Mouse (Mus musculus) heart, adult 2 months (tissue): ENCODE measurements at regions not wholly inside any gene's neighbourhood (a gene's known extent, or its start where the extent isn't known, plus 50 kb on each side); places are given as distances from the start of the nearest gene placed in this dataset.

Experiments used
- CTCF ChIP-seq: fragments of 200-600 bp; IDR thresholded peaks from 2 replicates; pipeline ENCODE4 v1.8.1; 2022; ENCODE audit warnings: antibody characterized with exemption, mild to moderate bottlenecking, moderate library complexity
- EP300 ChIP-seq: fragments of 200-500 bp; IDR thresholded peaks from 2 replicates; pipeline ENCODE4 v1.6.1; 2011; ENCODE audit warnings: low read depth, low read length, control low read depth; ENCODE audit not compliant: insufficient read depth
- POLR2A ChIP-seq: fragments of 200-500 bp; IDR thresholded peaks from 2 replicates; pipeline ENCODE4 v1.6.1; 2011; ENCODE audit warnings: mild to moderate bottlenecking, low read depth, low read length, control low read depth; ENCODE audit not compliant: insufficient read depth

DNA sequence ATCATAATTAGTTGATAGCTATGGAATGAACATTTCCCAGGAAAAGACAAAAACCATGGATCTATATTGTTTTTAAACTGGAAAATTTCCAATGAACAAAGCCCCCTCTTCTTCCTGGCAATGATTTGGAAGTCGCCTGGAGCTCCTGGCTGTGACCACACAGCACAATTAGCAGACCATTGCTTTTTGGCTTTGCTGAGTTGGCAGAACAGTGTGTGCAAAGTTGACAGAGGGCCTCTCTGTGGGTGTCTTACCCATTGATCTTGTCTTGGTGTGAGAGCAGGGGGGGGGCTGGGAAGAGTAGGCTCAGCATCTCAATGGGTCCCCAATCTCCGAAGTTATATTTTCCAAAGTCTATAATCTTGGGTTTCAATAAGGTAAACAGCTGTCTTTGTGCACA, 270.8 kb upstream of the Thsd7b start:
- no peak for TF ChIP-seq POLR2A
- TF ChIP-seq CTCF: no peak
- no peak for TF ChIP-seq EP300
